In the genomic region with DNA sequence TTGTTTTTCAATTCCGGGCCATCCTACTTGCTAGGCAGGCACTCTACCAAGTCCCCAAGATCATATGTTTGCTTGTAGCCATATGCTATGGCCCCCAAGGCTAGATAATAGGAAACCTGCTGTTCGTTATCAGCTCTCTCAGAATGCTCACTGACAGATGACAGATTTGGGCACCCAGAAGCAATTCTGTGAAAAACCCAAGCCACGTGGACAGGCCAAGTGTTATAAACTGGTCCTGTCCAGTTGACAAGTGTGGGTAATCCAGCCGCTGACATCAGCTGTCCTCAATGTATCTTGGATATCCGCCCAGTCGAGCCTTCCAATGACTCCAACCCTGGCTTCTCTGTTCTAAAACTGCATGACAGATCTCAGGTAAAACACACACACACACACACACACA, we compare ENCODE assay signal across 15 mouse cellular contexts.
A peak's percentile ranks its signal among the peaks of the same experiment; 100 is the strongest.
DNase-seq lines count a peak whose midpoint lies in the region; ATAC-seq and TF ChIP-seq lines count a peak whose summit lies in the region.
"Had no signal": no experiment of that assay in that cellular context is flagged by ENCODE, and none has a peak within 500 bp of the region (broad histone marks: within the 10 kb centered on the region; RNA-seq: fewer than 3 reads in every experiment).

No protein-coding gene starts in this region.

- TF ChIP-seq CTCF in midbrain, postnatal 0 days (IDR thresholded peaks at IDR 0.05), result no peak
- no peak for TF ChIP-seq CTCF in liver, postnatal 0 days (IDR thresholded peaks at IDR 0.05; ENCODE audit: low read depth)

- intact Hi-C loops in gastrocnemius, postnatal 14 days (cut with DNase I; ENCODE audit: low total_unique reads), result no loop called here

- no peak overlapping the region for H3K9ac ChIP-seq in midbrain, postnatal 0 days (replicated peaks; ENCODE audit: low read length, poor library complexity, severe bottlenecking)
- no peak overlapping the region for H3K9ac ChIP-seq in midbrain, embryonic 11.5 days (ENCODE audit: low read length)
- H3K9ac ChIP-seq in heart, embryonic 12.5 days, result no peak overlapping the region
- H3K9ac ChIP-seq in hindbrain, embryonic 14.5 days, result no peak overlapping the region
- no peak overlapping the region for H3K9ac ChIP-seq in liver, postnatal 0 days (replicated peaks)
- H3K9ac ChIP-seq: hindbrain, embryonic 15.5 days; lung, embryonic 15.5 days had no signal

- no peak for ATAC-seq in midbrain, postnatal 0 days (ENCODE audit: low FRiP score)
- ATAC-seq in midbrain, embryonic 11.5 days (ENCODE audit: low FRiP score), result no peak
- no peak for ATAC-seq in heart, embryonic 12.5 days (ENCODE audit: insufficient number of reproducible peaks, low FRiP score)
- ATAC-seq in hindbrain, embryonic 14.5 days (ENCODE audit: low FRiP score), result no peak
- no peak for ATAC-seq in liver, postnatal 0 days

- no peaks in the 10 kb centered on the region for H3K27me3 ChIP-seq in midbrain, postnatal 0 days (ENCODE audit: insufficient read depth, low read length)
- no peaks in the 10 kb centered on the region for H3K27me3 ChIP-seq in midbrain, embryonic 11.5 days (ENCODE audit: control insufficient read depth, insufficient read depth, low read length)
- H3K27me3 ChIP-seq in heart, embryonic 12.5 days (replicated peaks), result 0 out of 2 replicates have a peak, but pooled peaks cover 3% of the 10 kb centered on the region
- no peaks in the 10 kb centered on the region for H3K27me3 ChIP-seq in hindbrain, embryonic 14.5 days (ENCODE audit: control insufficient read depth, insufficient read depth, low read length)
- no peaks in the 10 kb centered on the region for H3K27me3 ChIP-seq in liver, postnatal 0 days (ENCODE audit: insufficient read depth, low read length)
- H3K27me3 ChIP-seq: hindbrain, embryonic 15.5 days; megakaryocyte, embryonic 14.5 days had no signal

- H3K4me1 ChIP-seq in midbrain, postnatal 0 days (ENCODE audit: insufficient read depth, low read length), result 0 out of 2 replicates have a peak, but pooled peaks cover 5% of the 10 kb centered on the region
- H3K4me1 ChIP-seq in midbrain, embryonic 11.5 days (ENCODE audit: control insufficient read depth, insufficient read depth, low read length), result 0 out of 2 replicates have a peak, but pooled peaks cover 2% of the 10 kb centered on the region
- H3K4me1 ChIP-seq in heart, embryonic 12.5 days (replicated peaks), result peaks cover 23% of the 10 kb centered on the region
- peaks cover 16% of the 10 kb centered on the region for H3K4me1 ChIP-seq in hindbrain, embryonic 14.5 days (replicated peaks; ENCODE audit: control insufficient read depth, insufficient read depth, low read length)
- H3K4me1 ChIP-seq in liver, postnatal 0 days (ENCODE audit: insufficient read depth), result no peaks in the 10 kb centered on the region
- H3K4me1 ChIP-seq: megakaryocyte, embryonic 14.5 days had no signal

- H3K9me3 ChIP-seq in midbrain, postnatal 0 days (ENCODE audit: low read length), result no peaks in the 10 kb centered on the region
- no peaks in the 10 kb centered on the region for H3K9me3 ChIP-seq in midbrain, embryonic 11.5 days (ENCODE audit: control insufficient read depth, low read length)
- no peaks in the 10 kb centered on the region for H3K9me3 ChIP-seq in heart, embryonic 12.5 days (replicated peaks)
- no peaks in the 10 kb centered on the region for H3K9me3 ChIP-seq in hindbrain, embryonic 14.5 days (ENCODE audit: control insufficient read depth, low read length)
- no peaks in the 10 kb centered on the region for H3K9me3 ChIP-seq in liver, postnatal 0 days (ENCODE audit: low read length)
- H3K9me3 ChIP-seq: hindbrain, embryonic 15.5 days; lung, embryonic 15.5 days had no signal

- H3K27ac ChIP-seq in midbrain, postnatal 0 days (ENCODE audit: low read depth, low read length), result no peak overlapping the region
- no peak overlapping the region for H3K27ac ChIP-seq in midbrain, embryonic 11.5 days (ENCODE audit: low read depth, low read length)
- H3K27ac ChIP-seq in heart, embryonic 12.5 days (ENCODE audit: poor library complexity, severe bottlenecking), result no peak overlapping the region
- no peak overlapping the region for H3K27ac ChIP-seq in hindbrain, embryonic 14.5 days
- no peak overlapping the region for H3K27ac ChIP-seq in liver, postnatal 0 days (ENCODE audit: low read depth)
- H3K27ac ChIP-seq: lung, embryonic 15.5 days had no signal

- H3K4me3 ChIP-seq in midbrain, postnatal 0 days (ENCODE audit: low read depth, low read length), result no peak overlapping the region
- H3K4me3 ChIP-seq in midbrain, embryonic 11.5 days (ENCODE audit: low read depth, low read length), result no peak overlapping the region
- no peak overlapping the region for H3K4me3 ChIP-seq in heart, embryonic 12.5 days
- H3K4me3 ChIP-seq in hindbrain, embryonic 14.5 days (replicated peaks; ENCODE audit: low read length), result no peak overlapping the region
- H3K4me3 ChIP-seq in liver, postnatal 0 days (ENCODE audit: low read depth, low read length), result no peak overlapping the region
- H3K4me3 ChIP-seq: lung, embryonic 15.5 days; megakaryocyte, embryonic 14.5 days had no signal

- peak; percentile 6 for DNase-seq in gastrocnemius, adult 18-20 months (ENCODE audit: low spot score)
- DNase-seq in gastrocnemius, postnatal 14 days, result no peak
- DNase-seq in midbrain, postnatal 0 days (ENCODE audit: low spot score), result peak; percentile 58
- DNase-seq in midbrain, embryonic 11.5 days (ENCODE audit: low spot score, missing footprints), result no peak
- DNase-seq in hindbrain, embryonic 14.5 days (ENCODE audit: low spot score), result peak; percentile 26
- DNase-seq in liver, postnatal 0 days, result no peak
- no peak for DNase-seq in layer of hippocampus, adult 8-10 months (ENCODE audit: low spot score in 2 of 2)
- DNase-seq: adrenal gland, postnatal 25 days; kidney, adult 8-10 months; kidney, postnatal 4 days had no signal

- H3K36me3 ChIP-seq in midbrain, postnatal 0 days (ENCODE audit: insufficient read depth, low read length), result no peaks in the 10 kb centered on the region
- no peaks in the 10 kb centered on the region for H3K36me3 ChIP-seq in midbrain, embryonic 11.5 days (ENCODE audit: control insufficient read depth, insufficient read depth, low read length)
- H3K36me3 ChIP-seq in heart, embryonic 12.5 days, result no peaks in the 10 kb centered on the region
- no peaks in the 10 kb centered on the region for H3K36me3 ChIP-seq in hindbrain, embryonic 14.5 days (replicated peaks; ENCODE audit: control insufficient read depth, insufficient read depth)
- no peaks in the 10 kb centered on the region for H3K36me3 ChIP-seq in liver, postnatal 0 days (replicated peaks; ENCODE audit: insufficient read depth, low read length)
- H3K36me3 ChIP-seq: G1E; hindbrain, embryonic 15.5 days; lung, embryonic 15.5 days had no signal

- H3K4me2 ChIP-seq in midbrain, postnatal 0 days (ENCODE audit: low read depth, low read length, poor library complexity, severe bottlenecking), result no peak overlapping the region
- no peak overlapping the region for H3K4me2 ChIP-seq in midbrain, embryonic 11.5 days
- peak overlapping the region; percentile 53 for H3K4me2 ChIP-seq in heart, embryonic 12.5 days
- peak overlapping the region; percentile 49; the same call in 1 of the 2 replicates for H3K4me2 ChIP-seq in hindbrain, embryonic 14.5 days (replicated peaks)
- H3K4me2 ChIP-seq in liver, postnatal 0 days (ENCODE audit: low read depth, low read length), result no peak overlapping the region

- WGBS in midbrain, postnatal 0 days, result 60% methylated on average over 6 of the region's 6 CpGs
- WGBS in midbrain, embryonic 11.5 days, result 83% methylated on average over 6 of the region's 6 CpGs
- WGBS in heart, embryonic 12.5 days, result 28% methylated on average over 6 of the region's 6 CpGs
- 48% methylated on average over 6 of the region's 6 CpGs for WGBS in hindbrain, embryonic 14.5 days
- 74% methylated on average over 6 of the region's 6 CpGs for WGBS in liver, postnatal 0 days (ENCODE audit: insufficient replicate concordance)

- no peak for TF ChIP-seq EP300 in liver, postnatal 0 days (IDR thresholded peaks at IDR 0.05; ENCODE audit: low read depth)

Comparison
In these comparisons a context has a peak if more than half of its experiments do, and no peak if none do; other contexts are left out.
1. DNase-seq: peak in gastrocnemius, adult 18-20 months (single experiment), midbrain, postnatal 0 days (single experiment) and hindbrain, embryonic 14.5 days (single experiment); none in gastrocnemius, postnatal 14 days (single experiment), midbrain, embryonic 11.5 days (single experiment), liver, postnatal 0 days (single experiment) and layer of hippocampus, adult 8-10 months (0 of 2).
2. H3K4me2 ChIP-seq: peak in heart, embryonic 12.5 days (single experiment) and hindbrain, embryonic 14.5 days (single experiment); none in midbrain, postnatal 0 days (single experiment), midbrain, embryonic 11.5 days (single experiment) and liver, postnatal 0 days (single experiment).